Mouse (Mus musculus) lung, postnatal 0 days (tissue): ENCODE data around the gene Fndc5. TPM values are rescaled to one million over a fixed set of nuclear protein-coding genes. Genes with fewer than 3 reads are reported as not detected.
A peak's percentile ranks its signal among the peaks of the same experiment; 100 is the strongest.

Experiments used
- ATAC-seq: fragments of 200-750 bp; cut with Nextera tagmentation; 2 replicates; pipeline ENCODE4 v1.8.0; 2017; ENCODE audit warnings: moderate library complexity
- DNase-seq: peaks from one replicate; pipeline ENCODE4 v3.0.0-alpha.2; 2016; ENCODE audit warnings: low spot score
- H3K27ac ChIP-seq: fragments of 300-500 bp; sonication (generic); 2 replicates; pipeline ENCODE4 v1.5.1; 2014; ENCODE audit warnings: antibody characterized with exemption, mild to moderate bottlenecking, low read length, mixed read lengths
- H3K27me3 ChIP-seq: fragments of 300-500 bp; sonication (generic); replicated peaks from 2 replicates; pipeline ENCODE4 v1.6.1; 2014; ENCODE audit warnings: low read length, mixed read lengths; ENCODE audit not compliant: insufficient read depth
- H3K36me3 ChIP-seq: fragments of 300-500 bp; sonication (generic); 2 replicates; pipeline ENCODE4 v1.6.1; 2014; ENCODE audit warnings: low read length, mixed read lengths; ENCODE audit not compliant: insufficient read depth
- H3K4me1 ChIP-seq: fragments of 300-500 bp; sonication (generic); 2 replicates; pipeline ENCODE4 v1.6.1; 2014; ENCODE audit warnings: antibody characterized with exemption, low read depth, low read length, mixed read lengths; ENCODE audit not compliant: insufficient read depth
- H3K4me2 ChIP-seq: fragments of 300-500 bp; sonication (generic); replicated peaks from 2 replicates; pipeline ENCODE4 v1.6.1; 2014; ENCODE audit warnings: low read depth, mild to moderate bottlenecking, low read length, moderate library complexity, mixed read lengths
- H3K4me3 ChIP-seq: fragments of 300-500 bp; sonication (generic); 2 replicates; pipeline ENCODE4 v1.5.1; 2014; ENCODE audit warnings: low read depth, low read length
- H3K9ac ChIP-seq: fragments of 300-500 bp; sonication (generic); replicated peaks from 2 replicates; pipeline ENCODE4 v1.6.1; 2014; ENCODE audit warnings: low read depth, mild to moderate bottlenecking
- H3K9me3 ChIP-seq: fragments of 300-500 bp; sonication (generic); 2 replicates; pipeline ENCODE4 v1.6.1; 2016; ENCODE audit warnings: low read length, mixed read lengths
- CTCF ChIP-seq: IDR thresholded peaks from 2 replicates; pipeline ENCODE4 v1.5.1; 2016; ENCODE audit warnings: antibody characterized with exemption, mild to moderate bottlenecking
- EP300 ChIP-seq: IDR thresholded peaks from 2 replicates; pipeline ENCODE4 v1.6.1; 2016; ENCODE audit warnings: antibody characterized with exemption, mild to moderate bottlenecking, control low read depth
- WGBS: fragments of 180-500 bp; shearing (Covaris S2); extraction: QIAGEN DNeasy Blood & Tissue Kit; methylation state at CpG from one replicate; pipeline ENCODE4 v1.1.7; 2014; 5-methylcytosine and 5-hydroxymethylcytosine counted together
- polyA plus RNA-seq: library from polyadenylated mRNA; unstranded; fragments of >200 nt; fragmentation: Nextera tagmentation; extraction: Ambion mirVana; gene quantifications from 2 replicates; pipeline ENCODE4 v1.2.1, GENCODE M21; 2015

Gene Fndc5
- polyA plus RNA-seq, 1 experiment from 2014 or later = 7.6 TPM

DNA sequence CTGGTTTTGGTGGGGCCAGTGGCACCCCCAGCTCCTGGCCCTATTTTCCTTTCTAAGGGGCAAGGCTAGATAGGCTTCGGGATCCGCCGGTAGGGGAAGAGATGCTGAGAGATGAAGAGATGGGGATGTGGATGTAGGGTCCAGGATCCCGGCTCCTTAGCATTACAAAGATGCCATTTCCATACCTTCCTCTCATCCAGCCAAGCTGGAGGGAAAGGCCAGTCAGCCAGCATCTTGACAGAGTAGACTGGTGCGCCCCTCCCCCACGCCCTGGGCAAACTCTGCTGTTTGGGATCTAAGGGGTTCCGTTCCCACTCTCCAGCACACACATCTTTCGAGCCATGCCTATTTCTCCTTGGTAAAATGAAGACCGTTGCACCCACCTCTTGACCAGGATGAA, 30.7 kb upstream of the Fndc5 start:
- WGBS = 24% methylated on average over 9 of the region's 9 CpGs
- TF ChIP-seq CTCF (no peak), EP300 (no peak)
- H3K9me3 ChIP-seq = no peaks in the 10 kb centered on the region
- H3K9ac ChIP-seq = no peak overlapping the region
- no peak for DNase-seq
- no peaks in the 10 kb centered on the region for H3K4me1 ChIP-seq
- no peak overlapping the region for H3K4me3 ChIP-seq
- no peak overlapping the region for H3K4me2 ChIP-seq
- H3K36me3 ChIP-seq = no peaks in the 10 kb centered on the region
- no peak overlapping the region for H3K27ac ChIP-seq
- peaks cover 6% of the 10 kb centered on the region; the same call in 1 of the 2 replicates for H3K27me3 ChIP-seq
- ATAC-seq = no peak

DNA sequence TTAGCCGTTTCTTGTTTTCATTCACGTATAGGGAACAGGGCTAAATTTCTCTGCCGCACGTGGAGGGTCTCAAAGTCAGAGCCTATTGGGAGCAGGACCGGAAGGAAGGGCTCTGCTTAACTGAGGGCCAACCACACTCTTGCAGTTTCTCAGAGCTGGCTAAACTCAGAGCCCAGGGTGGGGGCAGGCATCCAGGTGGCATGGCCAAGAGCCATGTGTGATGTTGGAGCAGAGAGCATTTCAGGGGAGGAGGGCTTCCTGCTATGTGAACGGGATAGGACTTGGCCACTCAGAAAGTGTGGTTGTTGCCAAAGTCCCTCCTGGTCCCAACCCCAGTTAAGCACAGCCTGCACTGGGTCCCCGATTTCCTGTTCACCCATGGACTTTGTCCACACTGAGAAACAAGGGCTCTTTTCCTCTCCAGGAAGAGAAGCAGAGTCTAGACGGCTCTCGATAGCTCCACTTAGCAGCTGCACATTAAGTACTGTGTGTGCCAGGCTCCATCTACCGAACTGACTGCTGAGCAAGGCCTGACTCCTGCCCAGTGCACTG, 29.4 kb upstream of the Fndc5 start:
- no peaks in the 10 kb centered on the region for H3K36me3 ChIP-seq
- H3K9me3 ChIP-seq = no peaks in the 10 kb centered on the region
- H3K9ac ChIP-seq = no peak overlapping the region
- peaks cover 6% of the 10 kb centered on the region; the same call in 1 of the 2 replicates for H3K27me3 ChIP-seq
- DNase-seq (no peak), ATAC-seq (no peak)
- TF ChIP-seq EP300 = no peak
- no peak for TF ChIP-seq CTCF
- no peaks in the 10 kb centered on the region for H3K4me1 ChIP-seq
- 44% methylated on average over 10 of the region's 10 CpGs for WGBS
- H3K4me3 ChIP-seq = no peak overlapping the region
- no peak overlapping the region for H3K27ac ChIP-seq
- no peak overlapping the region for H3K4me2 ChIP-seq

DNA sequence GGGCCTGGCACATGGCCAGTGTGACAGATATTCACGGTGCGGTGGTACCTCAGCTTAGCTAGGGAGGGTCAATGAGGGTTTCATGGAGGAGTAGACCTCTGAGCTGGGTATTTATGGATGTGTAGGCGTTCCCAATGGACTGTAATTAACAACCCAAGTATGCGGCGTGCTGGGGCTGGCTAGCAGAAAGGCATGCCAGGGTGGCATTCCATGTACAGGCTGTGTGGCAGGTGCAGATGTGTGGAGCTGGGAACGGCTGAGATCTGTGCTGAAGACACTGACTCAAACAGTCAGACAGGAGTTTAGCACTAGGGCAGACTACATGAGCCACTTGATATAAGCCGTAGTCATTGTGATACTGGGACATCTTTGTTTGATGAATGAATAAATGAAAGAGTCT, 28.2 kb upstream of the Fndc5 start:
- Histone ChIP-seq H3K4me3 (no peak overlapping the region), H3K4me1 (no peaks in the 10 kb centered on the region), H3K36me3 (no peaks in the 10 kb centered on the region), H3K9me3 (no peaks in the 10 kb centered on the region), H3K27me3 (peaks cover 6% of the 10 kb centered on the region; the same call in 1 of the 2 replicates), H3K27ac (no peak overlapping the region), H3K9ac (no peak overlapping the region), H3K4me2 (no peak overlapping the region)
- ATAC-seq = no peak
- no peak for DNase-seq
- 78% methylated on average over 7 of the region's 7 CpGs for WGBS
- TF ChIP-seq EP300 = no peak
- no peak for TF ChIP-seq CTCF

DNA sequence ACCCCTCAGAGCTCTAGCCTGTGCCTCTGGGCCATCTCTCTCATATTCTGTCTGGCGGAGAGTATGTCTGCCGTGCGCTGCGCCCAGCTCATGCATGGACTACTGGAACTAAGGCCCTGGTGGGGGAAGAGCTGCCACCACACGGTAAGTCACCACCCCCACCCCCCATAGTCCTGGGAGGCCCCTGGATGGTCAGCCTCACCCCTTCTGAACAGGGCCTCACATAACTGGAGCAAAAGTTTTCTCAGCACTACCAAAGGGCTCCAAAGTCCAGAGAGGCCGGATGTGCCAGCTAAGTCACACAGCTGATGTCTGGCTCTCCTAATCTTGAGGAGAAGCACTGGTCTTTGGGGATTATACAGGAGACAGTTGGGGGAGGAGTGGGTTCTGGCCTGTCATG, 26.0 kb upstream of the Fndc5 start:
- Histone ChIP-seq H3K9me3 (no peaks in the 10 kb centered on the region), H3K9ac (no peak overlapping the region), H3K4me3 (no peak overlapping the region), H3K4me2 (no peak overlapping the region), H3K36me3 (no peaks in the 10 kb centered on the region), H3K27ac (no peak overlapping the region), H3K27me3 (no peaks in the 10 kb centered on the region; the same call in 1 of the 2 replicates), H3K4me1 (no peaks in the 10 kb centered on the region)
- WGBS = 88% methylated on average over 6 of the region's 6 CpGs
- no peak for ATAC-seq
- no peak for DNase-seq
- TF ChIP-seq EP300 = no peak
- no peak for TF ChIP-seq CTCF

DNA sequence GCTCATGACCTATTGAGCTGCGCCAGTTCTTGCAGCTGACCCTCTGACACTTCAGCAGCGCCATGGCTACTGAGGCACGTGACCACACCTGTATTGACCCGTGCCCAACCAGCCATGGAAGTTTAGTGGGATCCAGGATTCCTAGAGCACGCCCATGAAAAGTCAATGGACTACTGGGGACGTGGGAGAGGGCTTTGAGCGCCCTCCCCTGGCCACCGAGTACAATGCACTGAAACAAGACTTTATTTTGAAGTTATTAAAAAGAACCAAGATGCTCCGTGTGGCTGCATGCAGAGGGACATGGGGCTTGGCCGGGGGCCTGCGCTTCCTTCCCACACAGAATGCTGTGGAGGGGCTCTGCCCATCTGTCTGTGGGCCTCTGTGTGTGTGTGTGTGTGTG, 25.4 kb upstream of the Fndc5 start:
- Histone ChIP-seq H3K4me2 (no peak overlapping the region), H3K4me1 (no peaks in the 10 kb centered on the region), H3K9ac (no peak overlapping the region), H3K27me3 (no peaks in the 10 kb centered on the region; the same call in 1 of the 2 replicates), H3K36me3 (no peaks in the 10 kb centered on the region), H3K9me3 (no peaks in the 10 kb centered on the region), H3K27ac (no peak overlapping the region), H3K4me3 (no peak overlapping the region)
- 43% methylated on average over 11 of the region's 11 CpGs for WGBS
- TF ChIP-seq EP300 = no peak
- TF ChIP-seq CTCF = peak; percentile 46
- peak; percentile 40 for DNase-seq
- ATAC-seq = no peak

DNA sequence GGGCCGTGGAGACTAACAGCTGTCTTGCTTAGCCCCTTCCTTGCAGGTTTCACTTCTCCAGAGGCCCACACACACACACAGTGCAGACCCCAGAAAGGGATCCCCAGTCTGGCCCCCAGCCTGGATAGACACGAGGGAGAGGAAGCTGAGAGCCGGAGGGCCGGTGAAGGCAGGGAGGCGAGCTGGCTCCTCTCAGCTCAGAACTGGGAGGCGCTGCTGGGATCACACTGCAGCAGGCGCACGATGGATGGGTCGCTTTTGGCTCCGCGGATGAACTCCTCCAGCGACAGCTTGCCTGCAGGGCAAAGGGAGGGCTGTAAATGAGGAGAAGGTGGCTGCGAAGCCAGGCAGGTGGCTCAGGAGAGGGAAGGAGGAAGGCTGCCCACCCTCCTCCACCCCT, 24.6 kb upstream of the Fndc5 start:
- TF ChIP-seq EP300 = no peak
- TF ChIP-seq CTCF = no peak
- 42% methylated on average over 13 of the region's 13 CpGs for WGBS
- H3K4me3 ChIP-seq = no peak overlapping the region
- H3K9me3 ChIP-seq = no peaks in the 10 kb centered on the region
- H3K27me3 ChIP-seq = no peaks in the 10 kb centered on the region
- DNase-seq (no peak), ATAC-seq (no peak; the same call in 1 of the 2 replicates)
- no peak overlapping the region for H3K9ac ChIP-seq
- H3K27ac ChIP-seq = no peak overlapping the region
- H3K36me3 ChIP-seq = no peaks in the 10 kb centered on the region
- H3K4me2 ChIP-seq = no peak overlapping the region
- no peaks in the 10 kb centered on the region for H3K4me1 ChIP-seq
